Mouse (Mus musculus) c-Kit-positive CD71-positive TER-119-negative erythroid progenitor cells, embryonic 14.5 days (primary cell): ENCODE data around the gene Foxc1.

Source experiments
- DNase-seq: peaks from one replicate; pipeline ENCODE4 v3.0.0-alpha.2; 2013; ENCODE audit warnings: low read depth

The Foxc1 gene

DNA sequence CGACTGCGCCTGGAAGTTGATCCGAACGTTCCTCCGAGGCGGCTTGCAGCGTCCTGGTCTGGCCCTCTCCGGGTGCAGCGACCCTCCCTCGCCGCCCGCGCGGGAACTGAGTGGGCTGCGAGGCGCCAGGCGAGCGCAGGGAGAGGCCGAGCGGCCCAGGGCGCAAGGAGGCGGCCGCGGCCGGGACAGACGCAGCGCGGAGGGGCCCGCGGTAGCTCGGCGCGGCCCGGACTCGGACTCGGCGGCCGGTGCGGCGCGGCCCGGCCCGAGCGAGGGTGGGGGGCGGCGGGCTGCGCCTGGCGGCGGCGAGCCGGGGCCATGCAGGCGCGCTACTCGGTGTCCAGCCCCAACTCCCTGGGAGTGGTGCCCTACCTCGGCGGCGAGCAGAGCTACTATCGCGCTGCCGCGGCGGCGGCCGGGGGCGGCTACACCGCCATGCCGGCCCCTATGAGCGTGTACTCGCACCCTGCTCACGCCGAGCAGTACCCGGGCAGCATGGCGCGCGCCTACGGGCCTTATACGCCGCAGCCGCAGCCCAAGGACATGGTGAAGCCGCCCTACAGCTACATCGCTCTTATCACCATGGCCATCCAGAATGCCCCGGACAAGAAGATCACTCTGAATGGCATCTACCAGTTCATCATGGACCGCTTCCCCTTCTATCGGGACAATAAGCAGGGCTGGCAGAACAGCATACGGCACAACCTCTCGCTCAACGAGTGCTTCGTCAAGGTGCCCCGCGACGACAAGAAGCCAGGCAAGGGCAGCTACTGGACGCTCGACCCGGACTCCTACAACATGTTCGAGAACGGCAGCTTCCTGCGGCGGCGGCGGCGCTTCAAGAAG lies 680 bp downstream of the Foxc1 start:
- no peak for DNase-seq

DNA sequence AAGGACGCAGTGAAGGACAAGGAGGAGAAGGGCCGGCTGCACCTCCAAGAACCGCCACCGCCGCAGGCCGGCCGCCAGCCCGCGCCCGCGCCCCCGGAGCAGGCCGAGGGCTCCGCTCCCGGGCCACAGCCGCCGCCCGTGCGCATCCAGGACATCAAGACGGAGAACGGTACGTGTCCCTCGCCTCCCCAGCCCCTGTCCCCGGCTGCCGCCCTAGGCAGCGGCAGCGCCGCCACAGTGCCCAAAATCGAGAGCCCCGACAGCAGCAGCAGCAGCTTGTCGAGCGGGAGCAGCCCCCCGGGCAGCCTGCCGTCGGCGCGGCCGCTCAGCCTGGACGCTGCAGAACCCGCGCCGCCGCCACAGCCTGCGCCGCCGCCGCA lies 1.3 kb downstream of the Foxc1 start:
- no peak for DNase-seq

GRCm38 (mm10) chr13:31808116-31808803 lies 1.8 kb downstream of the Foxc1 start:
- no peak for DNase-seq

DNA sequence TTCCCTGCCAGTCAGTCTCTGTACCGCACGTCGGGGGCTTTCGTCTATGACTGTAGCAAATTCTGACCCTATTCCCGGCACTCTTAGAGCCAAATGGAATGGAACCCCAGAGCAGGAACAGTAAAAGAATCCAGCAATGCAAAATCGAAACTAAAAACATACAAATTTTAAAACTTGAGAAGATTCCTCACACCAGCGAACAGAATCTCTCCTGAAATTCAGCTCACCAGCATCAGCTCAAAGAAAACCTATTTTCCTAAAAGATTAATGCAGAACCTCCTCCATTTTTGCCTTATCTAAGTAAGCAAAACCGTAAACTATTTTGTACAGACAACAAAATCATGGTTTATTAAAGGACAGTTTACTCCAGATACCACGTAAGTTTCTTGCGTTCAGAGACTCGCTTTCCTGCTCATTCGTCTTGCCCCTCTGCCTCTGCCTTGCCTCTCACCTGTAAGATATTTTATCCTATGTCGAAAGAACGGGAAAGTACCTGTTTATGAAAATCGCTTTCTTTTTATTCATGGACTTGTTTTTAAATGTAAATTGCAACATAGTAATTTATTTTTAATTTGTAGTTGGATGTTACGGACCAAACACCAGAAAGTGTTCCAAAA lies 2.5 kb downstream of the Foxc1 start:
- DNase-seq, result no peak

DNA sequence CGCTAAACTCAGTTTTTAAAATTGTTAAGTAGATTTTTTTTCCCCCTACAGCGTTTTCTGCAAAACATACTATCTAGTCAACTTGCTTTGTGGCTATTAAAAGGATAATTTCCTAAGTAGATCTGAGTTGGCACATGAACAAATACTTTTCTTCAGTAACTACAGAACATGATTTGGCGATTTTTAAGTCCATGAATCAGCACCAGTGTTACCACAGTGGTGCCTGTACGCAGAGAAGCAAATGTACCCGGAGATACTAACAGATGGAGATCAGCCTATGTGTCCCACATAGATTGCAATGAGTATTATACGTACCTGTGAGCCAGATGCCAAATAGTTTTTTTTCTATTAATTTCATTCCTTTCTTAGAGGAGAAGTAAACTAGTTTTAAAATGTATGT lies 3.3 kb downstream of the Foxc1 start:
- no peak for DNase-seq

DNA sequence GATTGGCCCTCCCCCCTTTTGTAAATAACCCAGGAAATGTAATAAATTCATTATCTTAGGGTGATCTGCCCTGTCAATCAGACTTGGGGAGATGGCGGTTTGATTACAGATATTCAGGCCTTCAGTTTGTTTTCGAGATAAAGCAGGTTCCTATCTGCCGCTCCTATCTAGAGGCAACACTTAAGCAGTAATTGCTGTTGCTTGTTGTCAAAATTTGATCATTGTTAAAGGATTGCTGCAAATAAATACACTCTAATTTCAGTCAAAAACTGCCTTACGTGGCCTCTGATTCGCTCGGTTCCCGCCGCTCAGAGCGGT lies 3.9 kb downstream of the Foxc1 start:
- DNase-seq, result no peak

DNA sequence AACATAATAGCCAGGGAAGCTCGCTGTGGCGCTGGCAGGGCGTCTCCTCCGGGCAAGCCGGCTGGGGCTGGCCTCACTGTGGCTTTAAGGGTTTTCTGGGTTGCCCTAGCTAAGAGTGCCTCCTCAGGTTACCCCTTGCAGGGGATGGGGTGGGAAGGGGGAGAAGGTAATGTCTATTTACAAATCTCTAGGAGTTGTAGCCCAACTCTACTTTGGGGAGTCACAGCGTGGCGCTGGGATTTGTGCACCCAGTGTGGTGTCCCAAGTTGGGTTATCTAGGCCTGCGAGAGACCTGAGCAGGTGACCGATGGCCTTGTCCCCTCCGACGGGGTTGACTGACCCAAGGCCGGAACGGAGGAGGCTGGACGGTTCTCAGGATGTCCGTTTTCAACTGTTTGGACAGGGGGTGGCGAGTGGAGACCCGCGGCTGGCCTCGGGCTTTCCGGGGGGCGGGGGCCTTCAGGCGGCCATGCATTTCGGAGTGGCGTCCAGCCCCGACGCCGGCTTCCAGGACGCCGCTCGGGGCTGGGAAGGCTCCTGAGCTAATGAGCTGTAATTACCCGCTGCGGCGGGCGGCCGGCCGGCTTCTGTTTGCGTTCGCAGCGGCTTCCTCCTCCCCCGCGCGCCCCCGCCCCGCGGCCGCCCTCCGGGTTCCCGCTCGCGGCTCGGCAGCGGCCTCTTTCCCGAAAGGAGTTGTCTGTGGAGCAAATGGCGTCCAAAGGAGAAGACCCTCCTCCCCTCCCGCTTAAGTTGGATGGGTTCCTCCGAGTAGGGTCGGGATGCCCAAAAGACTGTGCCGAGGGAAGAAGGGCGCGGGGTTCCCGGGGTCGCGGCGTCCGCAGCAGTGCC lies 4.5 kb downstream of the Foxc1 start:
- DNase-seq, result no peak

DNA sequence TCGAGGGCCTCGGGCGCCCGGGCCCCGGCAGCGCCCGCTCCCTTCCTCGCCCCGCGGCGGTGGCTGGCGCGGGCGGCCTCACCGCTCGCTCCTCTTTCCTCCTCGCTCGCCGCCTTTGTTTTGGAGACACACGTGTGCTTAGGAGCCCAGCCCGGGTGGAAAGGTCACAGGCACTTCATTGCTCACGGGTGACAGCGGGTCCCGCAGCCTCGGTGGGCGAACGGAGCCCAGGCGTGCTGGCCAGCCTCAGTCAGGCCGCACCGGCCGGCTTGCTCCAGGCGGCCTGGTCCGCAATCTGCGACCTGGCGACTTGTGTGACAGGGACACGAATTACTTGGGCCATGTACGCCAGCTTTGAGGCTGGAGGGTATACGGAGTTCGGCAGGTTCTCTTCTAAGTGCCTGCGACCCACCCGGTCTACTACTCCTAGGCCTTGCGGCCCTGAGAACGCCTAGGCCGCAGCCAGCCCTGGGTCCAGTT lies 5.1 kb downstream of the Foxc1 start:
- DNase-seq, result no peak

- no peak for DNase-seq
These were observed 6.3 kb downstream of the Foxc1 start for GRCm38 (mm10) chr13:31812701-31813100.

GRCm38 (mm10) chr13:31815383-31816003 lies 9.1 kb downstream of the Foxc1 start:
- DNase-seq, result no peak

GRCm38 (mm10) chr13:31818337-31818736 lies 11.9 kb downstream of the Foxc1 start:
- no peak for DNase-seq

DNA sequence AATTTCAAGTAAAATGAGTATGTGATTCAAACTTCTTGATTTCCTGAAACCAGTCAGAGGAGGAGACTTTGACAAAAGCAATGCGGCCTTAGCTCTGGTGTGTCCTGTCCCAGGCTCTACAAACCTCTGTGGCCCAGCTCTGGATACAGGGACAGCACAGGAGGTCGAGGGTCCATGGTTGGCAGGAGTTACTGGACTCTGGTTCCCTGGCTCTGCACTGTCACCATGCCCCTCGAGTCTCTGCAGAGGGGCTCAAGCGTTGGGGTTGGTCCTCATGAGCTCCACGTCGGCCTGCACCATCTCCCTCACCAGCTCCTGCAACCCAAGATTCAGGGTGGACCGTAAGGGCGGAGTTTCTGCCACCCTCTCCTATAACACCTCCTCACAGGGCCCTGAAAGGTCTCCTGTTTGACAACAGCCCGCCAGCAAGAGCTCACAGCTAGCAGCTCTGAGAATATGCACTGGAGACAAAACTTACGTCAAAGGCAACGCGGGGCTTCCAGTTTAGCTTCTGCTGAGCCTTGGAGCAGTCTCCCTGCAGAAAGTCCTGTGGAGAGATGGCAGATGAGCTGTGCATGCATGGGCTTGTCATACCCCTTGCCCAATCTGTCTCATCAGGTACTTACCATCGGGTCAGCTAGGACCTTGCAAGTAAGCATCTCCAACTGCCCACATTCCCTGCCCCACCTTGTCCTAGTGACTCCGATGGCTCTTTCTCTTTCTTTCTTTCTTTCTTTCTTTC lies 13.4 kb downstream of the Foxc1 start:
- no peak for DNase-seq

- no peak for DNase-seq
These were observed 14.2 kb downstream of the Foxc1 start for GRCm38 (mm10) chr13:31820587-31821017.

DNA sequence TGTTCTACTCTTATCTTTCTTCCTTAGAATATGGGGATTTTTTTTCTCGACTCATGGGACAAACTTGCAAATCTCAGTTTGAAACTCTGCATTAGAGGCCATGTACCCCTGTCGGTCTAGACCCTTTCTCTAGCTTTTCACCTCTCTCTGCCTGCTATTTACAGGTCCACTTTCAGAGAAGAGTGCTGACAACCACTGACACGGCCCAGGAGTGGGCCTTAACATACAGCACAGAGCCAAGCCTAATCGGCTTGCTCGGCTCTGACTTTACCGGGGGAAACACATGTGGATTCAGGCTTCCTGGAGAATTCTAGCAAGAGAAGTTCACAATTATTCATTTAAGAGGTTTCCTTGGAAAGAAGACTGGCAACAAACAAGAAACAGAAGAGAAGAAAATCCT lies 14.6 kb downstream of the Foxc1 start:
- DNase-seq, result no peak

DNA sequence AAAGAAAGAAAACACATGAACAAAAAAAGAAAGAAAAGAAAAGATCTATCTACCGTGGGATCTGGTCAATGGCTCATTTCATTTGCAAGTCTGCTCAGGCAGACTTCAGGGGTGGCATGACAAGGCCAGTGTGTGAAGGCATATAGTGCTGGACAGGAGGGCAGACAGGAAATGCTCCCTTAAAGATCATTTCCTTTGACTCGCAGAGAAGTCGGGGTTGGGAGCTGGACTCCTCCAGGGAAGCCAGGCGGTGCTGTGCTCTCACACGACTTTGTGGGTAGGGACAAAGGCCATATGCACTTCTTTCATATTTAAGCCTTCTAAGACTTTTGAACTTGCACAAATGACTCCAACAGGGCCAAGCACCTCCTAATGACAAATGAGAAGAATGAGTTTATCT lies 16.9 kb downstream of the Foxc1 start:
- DNase-seq, result no peak

- no peak for DNase-seq
These were observed 18.7 kb downstream of the Foxc1 start for GRCm38 (mm10) chr13:31825180-31825579.

DNA sequence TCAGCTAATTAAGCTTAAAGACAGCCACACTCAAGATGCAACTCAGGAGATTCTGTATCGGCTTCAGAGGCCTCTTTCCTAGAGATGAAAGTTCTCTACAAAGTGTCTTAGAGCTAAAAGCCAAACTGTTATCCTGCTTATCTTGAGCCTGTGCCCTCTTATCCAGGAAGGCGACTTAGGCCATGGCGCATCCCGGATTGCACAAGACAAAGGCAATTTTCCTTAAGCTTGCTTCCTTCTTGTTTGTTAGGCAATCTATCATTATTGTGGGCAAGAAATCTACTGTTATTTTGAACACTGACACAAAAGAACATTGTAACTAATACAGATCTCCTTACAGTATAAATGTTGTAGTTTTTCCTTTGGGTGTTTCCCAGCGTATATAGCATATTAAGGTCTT lies 20.7 kb downstream of the Foxc1 start:
- no peak for DNase-seq

- DNase-seq, result no peak
These were observed 21.4 kb downstream of the Foxc1 start for GRCm38 (mm10) chr13:31827820-31828332.

DNA sequence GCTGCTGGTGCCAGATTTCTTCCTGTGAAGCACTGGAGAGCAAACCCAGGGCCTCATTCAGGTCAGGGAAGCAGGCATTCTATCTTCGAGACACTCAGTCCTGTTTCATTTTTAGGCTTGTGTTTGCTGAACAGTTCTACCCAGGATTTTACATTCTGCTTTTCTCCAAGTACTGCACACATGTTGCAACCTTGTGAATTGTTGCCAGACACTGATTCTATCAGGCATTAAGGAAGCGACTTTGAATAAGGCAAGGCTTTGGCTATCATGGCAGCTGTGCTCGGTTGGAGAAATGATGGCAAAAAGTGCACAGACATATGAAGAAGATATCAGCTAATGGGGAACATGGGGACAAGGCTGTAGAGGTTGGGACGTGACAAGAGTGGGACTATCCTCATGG lies 22.0 kb downstream of the Foxc1 start:
- no peak for DNase-seq

DNA sequence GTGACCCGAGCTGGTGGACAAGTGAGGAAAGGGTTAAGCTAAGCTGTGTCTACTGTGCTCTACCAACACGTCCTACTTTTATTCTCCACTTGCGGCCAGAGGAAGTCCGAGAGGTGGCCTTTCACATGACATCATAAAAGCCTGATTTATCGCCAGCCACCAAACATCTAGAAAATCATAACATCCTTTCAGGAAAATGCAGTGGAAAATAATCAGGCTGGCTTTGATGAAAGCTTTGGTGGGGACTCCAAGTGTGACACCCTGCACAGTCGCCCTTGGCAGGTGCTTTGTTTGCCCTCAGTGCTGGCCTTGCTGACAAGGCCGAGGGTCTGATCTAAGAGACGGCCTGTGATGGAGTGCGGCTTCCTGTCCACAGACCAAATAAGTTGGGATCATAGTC lies 23.9 kb downstream of the Foxc1 start:
- DNase-seq, result no peak

- DNase-seq, result no peak
These were observed 29.4 kb downstream of the Foxc1 start for GRCm38 (mm10) chr13:31835802-31836201.
